ENCODE assay signal across 9 mouse cellular contexts in the genomic region with DNA sequence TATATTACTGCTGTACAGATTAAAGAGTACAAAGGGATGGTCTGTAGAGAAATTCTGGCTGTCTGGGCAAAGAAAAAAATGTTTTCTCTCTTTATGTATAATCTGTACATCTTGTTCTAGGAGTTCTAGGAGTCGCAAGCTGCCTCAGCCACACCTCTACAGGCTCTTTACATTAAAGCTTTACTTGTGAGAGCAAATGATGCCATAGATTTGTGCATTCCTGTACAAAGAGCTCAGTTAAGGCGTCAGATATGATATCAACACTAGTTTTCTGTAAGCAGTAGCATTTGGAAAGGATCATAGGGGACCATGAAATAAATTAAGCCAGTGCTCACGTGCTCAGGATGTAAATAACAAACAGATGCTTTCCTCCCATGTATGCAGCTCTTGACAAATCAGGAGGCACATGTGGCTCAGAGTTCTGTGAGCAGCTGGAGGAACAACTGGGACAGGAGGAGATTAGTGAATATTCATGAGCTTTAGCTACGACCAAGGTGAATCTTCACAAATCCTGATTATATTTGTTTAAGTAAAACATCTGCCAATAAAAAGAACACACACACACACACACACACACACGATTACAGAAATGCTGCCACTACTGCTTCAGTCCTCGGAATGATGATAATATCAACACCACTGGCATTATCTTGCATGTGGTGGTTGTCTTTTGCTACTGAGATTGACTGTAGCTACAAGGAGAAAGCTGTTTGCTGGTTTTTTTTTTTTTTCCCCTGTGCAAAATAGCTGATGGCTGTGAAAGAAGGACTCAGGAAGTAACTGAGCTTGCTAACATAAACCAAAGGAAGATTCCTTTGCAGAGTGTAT.
DNase-seq lines count a peak whose midpoint lies in the region; ATAC-seq lines count a peak whose summit lies in the region.
"Had no signal": no experiment of that assay in that cellular context is flagged by ENCODE, and none has a peak within 500 bp of the region (broad histone marks: within the 10 kb centered on the region; RNA-seq: fewer than 3 reads in every experiment).

No protein-coding gene starts in this region.

- H3K4me3 ChIP-seq in heart, embryonic 13.5 days: no peak overlapping the region
- H3K4me3 ChIP-seq in heart, embryonic 11.5 days (ENCODE audit: low read depth, low read length): no peak overlapping the region
- H3K4me3 ChIP-seq in liver, embryonic 13.5 days (replicated peaks): no peak overlapping the region
- no peak overlapping the region for H3K4me3 ChIP-seq in embryonic facial prominence, embryonic 14.5 days (ENCODE audit: low read depth, low read length)
- no peak overlapping the region for H3K4me3 ChIP-seq in midbrain, embryonic 16.5 days (ENCODE audit: low read depth, low read length)
- H3K4me3 ChIP-seq: limb, embryonic 10.5 days had no signal

- H3K27ac ChIP-seq in heart, embryonic 13.5 days (replicated peaks): peak overlapping the region; percentile 65
- H3K27ac ChIP-seq in heart, embryonic 11.5 days (ENCODE audit: low read depth, low read length): no peak overlapping the region
- peak overlapping the region; percentile 13; the same call in 1 of the 2 replicates for H3K27ac ChIP-seq in liver, embryonic 13.5 days
- no peak overlapping the region; the same call in 1 of the 2 replicates for H3K27ac ChIP-seq in embryonic facial prominence, embryonic 14.5 days (replicated peaks; ENCODE audit: low read depth, low read length)
- H3K27ac ChIP-seq in midbrain, embryonic 16.5 days (ENCODE audit: low read length): peak overlapping the region; percentile 83
- H3K27ac ChIP-seq: limb, embryonic 10.5 days had no signal

- no peaks in the 10 kb centered on the region for H3K27me3 ChIP-seq in heart, embryonic 13.5 days (replicated peaks)
- H3K27me3 ChIP-seq in heart, embryonic 11.5 days (ENCODE audit: control insufficient read depth, insufficient read depth, low read length): no peaks in the 10 kb centered on the region
- no peaks in the 10 kb centered on the region for H3K27me3 ChIP-seq in liver, embryonic 13.5 days
- H3K27me3 ChIP-seq in embryonic facial prominence, embryonic 14.5 days (replicated peaks; ENCODE audit: control insufficient read depth, insufficient read depth, low read length): no peaks in the 10 kb centered on the region
- H3K27me3 ChIP-seq in midbrain, embryonic 16.5 days (ENCODE audit: control insufficient read depth, insufficient read depth, low read depth, low read length): no peaks in the 10 kb centered on the region

- no peak for DNase-seq in liver, embryonic 13.5 days
- no peak for DNase-seq in liver
- DNase-seq in embryonic facial prominence, embryonic 14.5 days (ENCODE audit: low spot score): peak; percentile 62
- DNase-seq in gastrocnemius, adult 18-20 months (ENCODE audit: low spot score): no peak
- DNase-seq in cerebellum, postnatal 14 days: no peak

- H3K4me2 ChIP-seq in heart, embryonic 13.5 days: no peak overlapping the region
- H3K4me2 ChIP-seq in heart, embryonic 11.5 days: no peak overlapping the region
- H3K4me2 ChIP-seq in liver, embryonic 13.5 days: no peak overlapping the region
- no peak overlapping the region; the same call in 1 of the 2 replicates for H3K4me2 ChIP-seq in embryonic facial prominence, embryonic 14.5 days (ENCODE audit: low read depth, low read length)
- H3K4me2 ChIP-seq in midbrain, embryonic 16.5 days (ENCODE audit: low read length): peak overlapping the region; percentile 6

- ATAC-seq in heart, embryonic 13.5 days (ENCODE audit: extremely low read depth, insufficient number of reproducible peaks, low FRiP score, low TSS enrichment): no peak
- ATAC-seq in heart, embryonic 11.5 days (replicated peaks; ENCODE audit: insufficient number of reproducible peaks, low FRiP score, low TSS enrichment): no peak
- ATAC-seq in liver, embryonic 13.5 days (ENCODE audit: low read depth): no peak
- ATAC-seq in embryonic facial prominence, embryonic 14.5 days (ENCODE audit: low read depth): peak; percentile 75
- peak; percentile 81 for ATAC-seq in midbrain, embryonic 16.5 days

- H3K9ac ChIP-seq in heart, embryonic 13.5 days: no peak overlapping the region; the same call in 1 of the 2 replicates
- H3K9ac ChIP-seq in heart, embryonic 11.5 days (ENCODE audit: low read depth, low read length): no peak overlapping the region
- no peak overlapping the region for H3K9ac ChIP-seq in liver, embryonic 13.5 days
- H3K9ac ChIP-seq in embryonic facial prominence, embryonic 14.5 days (ENCODE audit: low read depth, low read length): no peak overlapping the region
- H3K9ac ChIP-seq in midbrain, embryonic 16.5 days (ENCODE audit: low read depth, low read length): no peak overlapping the region

- H3K36me3 ChIP-seq in heart, embryonic 13.5 days: no peaks in the 10 kb centered on the region
- H3K36me3 ChIP-seq in heart, embryonic 11.5 days (ENCODE audit: control insufficient read depth, insufficient read depth, low read length): no peaks in the 10 kb centered on the region
- H3K36me3 ChIP-seq in liver, embryonic 13.5 days: no peaks in the 10 kb centered on the region
- no peaks in the 10 kb centered on the region for H3K36me3 ChIP-seq in embryonic facial prominence, embryonic 14.5 days (ENCODE audit: control insufficient read depth, insufficient read depth, low read length)
- no peaks in the 10 kb centered on the region for H3K36me3 ChIP-seq in midbrain, embryonic 16.5 days (ENCODE audit: control insufficient read depth, insufficient read depth, low read length)
- H3K36me3 ChIP-seq: limb, embryonic 10.5 days had no signal

- 36% methylated on average over 6 of the region's 6 CpGs for WGBS in heart, embryonic 13.5 days
- 37% methylated on average over 6 of the region's 6 CpGs for WGBS in heart, embryonic 11.5 days (ENCODE audit: insufficient replicate concordance)
- 41% methylated on average over 6 of the region's 6 CpGs for WGBS in liver, embryonic 13.5 days (ENCODE audit: insufficient replicate concordance)
- WGBS in embryonic facial prominence, embryonic 14.5 days: 20% methylated on average over 6 of the region's 6 CpGs
- 27% methylated on average over 6 of the region's 6 CpGs for WGBS in midbrain, embryonic 16.5 days

- H3K4me1 ChIP-seq in heart, embryonic 13.5 days: peaks cover 13% of the 10 kb centered on the region; the same call in 1 of the 2 replicates
- H3K4me1 ChIP-seq in heart, embryonic 11.5 days (ENCODE audit: control insufficient read depth, insufficient read depth, low read length): peaks cover 7% of the 10 kb centered on the region; the same call in 1 of the 2 replicates
- no peaks in the 10 kb centered on the region for H3K4me1 ChIP-seq in liver, embryonic 13.5 days (replicated peaks)
- 0 out of 2 replicates have a peak, but pooled peaks cover 6% of the 10 kb centered on the region for H3K4me1 ChIP-seq in embryonic facial prominence, embryonic 14.5 days (ENCODE audit: control insufficient read depth, insufficient read depth, low read length)
- H3K4me1 ChIP-seq in midbrain, embryonic 16.5 days (ENCODE audit: control insufficient read depth, insufficient read depth, low read length): peaks cover 14% of the 10 kb centered on the region

- H3K9me3 ChIP-seq in heart, embryonic 13.5 days: no peaks in the 10 kb centered on the region
- no peaks in the 10 kb centered on the region for H3K9me3 ChIP-seq in heart, embryonic 11.5 days (replicated peaks; ENCODE audit: control insufficient read depth, low read length)
- no peaks in the 10 kb centered on the region for H3K9me3 ChIP-seq in liver, embryonic 13.5 days (replicated peaks)
- H3K9me3 ChIP-seq in embryonic facial prominence, embryonic 14.5 days (ENCODE audit: control insufficient read depth, low read length): no peaks in the 10 kb centered on the region
- H3K9me3 ChIP-seq in midbrain, embryonic 16.5 days (replicated peaks; ENCODE audit: control insufficient read depth, low read length, poor library complexity, severe bottlenecking): no peaks in the 10 kb centered on the region
- H3K9me3 ChIP-seq: limb, embryonic 10.5 days had no signal

Comparison
In these comparisons a context has a peak if more than half of its experiments do, and no peak if none do; other contexts are left out.
1. H3K27ac ChIP-seq: peak in heart, embryonic 13.5 days (single experiment), liver, embryonic 13.5 days (single experiment) and midbrain, embryonic 16.5 days (single experiment); none in heart, embryonic 11.5 days (single experiment) and embryonic facial prominence, embryonic 14.5 days (single experiment).
2. ATAC-seq: peak in embryonic facial prominence, embryonic 14.5 days (single experiment) and midbrain, embryonic 16.5 days (single experiment); none in heart, embryonic 13.5 days (single experiment), heart, embryonic 11.5 days (single experiment) and liver, embryonic 13.5 days (single experiment).